Mouse (Mus musculus) liver, adult 2 months (tissue): Measurements from ENCODE around the gene Hist1h3h. TPM values are rescaled to one million over a fixed set of nuclear protein-coding genes. Genes with fewer than 3 reads are reported as not detected.
"Not testable (repeated sequence)": the region's sequence is repeated elsewhere in the genome, so short reads cannot be mapped to it uniquely, and the experiment has no call there.

Experiments
- DNase-seq: peaks from one replicate; pipeline ENCODE4 v3.0.0-alpha.2; 2011; ENCODE audit warnings: low read depth, low spot score; ENCODE audit errors: extremely low read depth
- H3K27ac ChIP-seq: fragments of 200-500 bp; replicated peaks from 2 replicates; pipeline ENCODE4 v1.5.1; 2012; ENCODE audit warnings: low read depth, mild to moderate bottlenecking, control low read depth, inconsistent platforms, low read length; ENCODE audit not compliant: insufficient read depth
- H3K27me3 ChIP-seq: fragments of 200-500 bp; 2 replicates; pipeline ENCODE4 v1.6.1; 2012; ENCODE audit warnings: mild to moderate bottlenecking, moderate library complexity, low read length, inconsistent platforms; ENCODE audit not compliant: control insufficient read depth, insufficient read depth
- H3K36me3 ChIP-seq: fragments of 200-500 bp; 2 replicates; pipeline ENCODE4 v1.6.1; 2012; ENCODE audit warnings: low read length, inconsistent platforms; ENCODE audit not compliant: control insufficient read depth, insufficient read depth
- H3K4me1 ChIP-seq: fragments of 200-500 bp; 2 replicates; pipeline ENCODE4 v1.6.1; 2011; ENCODE audit warnings: low read length; ENCODE audit not compliant: control insufficient read depth, insufficient read depth
- H3K4me3 ChIP-seq: fragments of 200-500 bp; 2 replicates; pipeline ENCODE4 v1.5.1; 2011; ENCODE audit warnings: low read depth, mild to moderate bottlenecking, control low read depth, low read length, moderate library complexity; ENCODE audit not compliant: insufficient read depth
- H3K79me2 ChIP-seq: fragments of 200-500 bp; 2 replicates; pipeline ENCODE4 v1.6.1; 2012; ENCODE audit warnings: inconsistent platforms, mild to moderate bottlenecking, low read length, moderate library complexity; ENCODE audit not compliant: control insufficient read depth, insufficient read depth
- H3K9ac ChIP-seq: fragments of 200-500 bp; 2 replicates; pipeline ENCODE4 v1.6.1; 2012; ENCODE audit warnings: low read depth, mild to moderate bottlenecking, control low read depth, inconsistent platforms, low read length
- CTCF ChIP-seq: fragments of 200-500 bp; IDR thresholded peaks from 2 replicates; pipeline ENCODE4 v1.5.1; 2011; ENCODE audit warnings: low read depth, low read length, control low read depth
- POLR2A ChIP-seq: fragments of 200-500 bp; IDR thresholded peaks from 2 replicates; pipeline ENCODE4 v1.6.1; 2011; ENCODE audit warnings: low read length, control low read depth; ENCODE audit not compliant: insufficient read depth; ENCODE audit errors: extremely low read depth
- WGBS: fragments of 180-500 bp; shearing (Covaris S2); methylation state at CpG from one replicate; pipeline ENCODE4 v1.1.7; 2018; 5-methylcytosine and 5-hydroxymethylcytosine counted together
- polyA plus RNA-seq: library from polyadenylated mRNA; depleted of rRNA; stranded (reverse); fragments of >200 nt; gene quantifications from 2 replicates; pipeline ENCODE4 v1.2.3, GENCODE M21; 2012
- total RNA-seq: library from RNA; depleted of rRNA; stranded (reverse); fragments of >200 nt; gene quantifications from 2 replicates; pipeline ENCODE4 v1.2.3, GENCODE M21; 2014

Hist1h3h gene
- total and polyA plus RNA-seq, 2 experiments, result 24.2 TPM; not detected in 1

DNA sequence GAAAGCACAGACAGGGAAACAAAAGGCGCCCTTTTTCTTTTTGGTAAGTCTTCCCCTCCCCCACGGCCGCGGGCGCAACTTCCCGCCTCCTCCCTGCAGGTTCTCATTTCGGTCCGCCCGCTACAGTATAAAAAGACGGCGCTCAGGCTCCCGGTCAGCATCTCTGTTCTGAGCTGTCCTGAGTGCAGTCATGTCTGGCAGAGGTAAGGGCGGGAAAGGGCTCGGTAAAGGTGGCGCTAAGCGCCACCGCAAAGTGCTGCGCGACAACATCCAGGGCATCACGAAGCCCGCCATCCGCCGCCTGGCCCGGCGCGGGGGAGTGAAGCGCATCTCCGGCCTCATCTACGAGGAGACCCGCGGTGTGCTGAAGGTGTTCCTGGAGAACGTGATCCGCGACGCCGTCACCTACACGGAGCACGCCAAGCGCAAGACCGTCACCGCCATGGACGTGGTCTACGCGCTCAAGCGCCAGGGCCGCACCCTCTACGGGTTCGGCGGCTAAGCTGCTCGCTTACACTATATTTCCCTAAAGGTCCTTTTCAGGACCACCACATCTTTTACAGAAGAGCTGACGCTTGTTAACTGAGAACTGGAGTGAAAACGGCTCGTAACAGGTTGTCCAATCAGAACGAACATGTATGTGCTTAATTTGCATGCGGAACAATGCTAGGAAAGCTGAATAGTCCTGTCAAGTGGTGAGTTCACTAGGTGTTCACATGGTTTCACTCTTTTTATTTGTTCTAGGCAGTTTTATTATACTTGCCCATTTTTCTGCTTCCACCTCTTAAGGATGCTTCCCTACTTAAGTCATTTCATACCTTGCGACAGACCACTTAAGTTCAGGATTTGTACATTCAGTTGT, 17.7 kb downstream of the Hist1h3h start, which contains the start of gene Hist1h4j:
Gene Hist1h4j, plus strand, starts transcription at position 159 of the 862 bp plus-strand sequence.
- peak within 1 kb of the TSS; percentile 93 for H3K4me3 ChIP-seq
- H3K27me3 ChIP-seq, H3K79me2 ChIP-seq, H3K4me1 ChIP-seq, H3K36me3 ChIP-seq: not testable (repeated sequence)
- 2% methylated on average over 47 of the region's 56 CpGs for WGBS
- 0 out of 2 replicates have a peak within 1 kb of the TSS, but pooled peaks have one; percentile 12 for H3K27ac ChIP-seq
- peak; percentile 38 for DNase-seq
- H3K9ac ChIP-seq, result peak within 1 kb of the TSS; percentile 57
- peak; percentile 70 for TF ChIP-seq POLR2A

DNA sequence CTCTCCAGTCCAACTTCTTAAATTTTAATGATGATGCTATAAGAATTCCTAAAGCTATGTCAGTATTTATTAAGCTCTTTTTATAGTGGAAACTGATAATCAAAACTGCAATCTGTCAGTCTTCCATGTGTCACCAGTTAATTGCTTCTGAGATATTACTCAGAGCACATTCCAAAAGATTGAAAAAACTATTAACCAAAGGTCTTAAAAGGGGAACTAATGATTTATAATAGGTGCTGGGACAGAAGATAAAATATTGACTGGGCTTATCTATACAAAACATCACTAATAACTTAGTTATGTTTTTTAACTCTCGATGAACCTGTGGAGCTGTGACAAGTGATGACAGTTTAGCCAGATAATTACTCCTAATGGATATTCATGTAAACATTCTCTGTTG, 27.5 kb downstream of the Hist1h3h start:
- WGBS, result 84% methylated on average over 1 of the region's 1 CpGs
- Histone ChIP-seq H3K9ac (no peak overlapping the region), H3K27me3 (no peaks in the 10 kb centered on the region), H3K36me3 (peaks cover 2% of the 10 kb centered on the region; the same call in 1 of the 2 replicates), H3K79me2 (no peaks in the 10 kb centered on the region; the same call in 1 of the 2 replicates), H3K4me3 (no peak overlapping the region), H3K4me1 (peaks cover 3% of the 10 kb centered on the region), H3K27ac (no peak overlapping the region)
- no peak for TF ChIP-seq CTCF
- TF ChIP-seq POLR2A, result no peak
- DNase-seq, result no peak

DNA sequence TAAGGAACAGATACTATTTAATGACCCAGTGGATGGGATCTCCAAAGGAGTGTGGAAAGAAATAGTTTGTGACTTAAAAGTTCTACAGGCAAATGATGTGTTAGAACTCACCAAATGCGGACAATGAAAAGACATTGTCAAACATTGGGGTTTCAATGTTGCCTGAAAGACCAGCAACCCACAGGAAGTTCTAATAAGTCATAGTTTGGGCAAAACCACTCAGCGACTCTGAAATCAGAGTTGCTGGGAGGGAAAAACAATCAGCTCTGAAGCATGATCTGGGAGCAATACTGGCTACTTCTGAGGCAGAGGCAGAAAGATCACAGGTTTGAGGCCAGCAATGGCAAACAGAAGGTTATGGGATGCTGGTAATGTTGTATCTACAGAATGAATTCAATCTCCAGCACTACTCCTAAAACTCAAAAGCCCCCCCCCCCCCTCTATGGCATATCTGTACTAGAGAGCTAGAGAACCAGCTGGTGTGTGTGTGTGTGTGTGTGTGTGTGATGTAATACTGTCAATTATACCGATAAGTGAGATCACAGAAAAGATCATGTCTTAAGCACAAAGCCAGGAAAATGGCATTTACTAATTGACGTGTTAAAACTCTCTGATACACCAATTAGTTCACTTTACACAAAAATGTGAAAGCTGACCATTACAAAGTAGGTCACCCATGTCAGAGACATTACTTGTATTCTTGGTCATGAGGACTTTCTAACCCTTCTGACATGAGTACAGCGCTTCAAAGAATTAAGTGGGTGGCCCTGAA, 32.1 kb downstream of the Hist1h3h start:
- peaks cover 6% of the 10 kb centered on the region for H3K4me1 ChIP-seq
- H3K4me3 ChIP-seq, result peak overlapping the region; percentile 55
- H3K9ac ChIP-seq, result peak overlapping the region; percentile 28
- peaks cover 2% of the 10 kb centered on the region; the same call in 1 of the 2 replicates for H3K36me3 ChIP-seq
- H3K27ac ChIP-seq, result no peak overlapping the region
- 13% methylated on average over 5 of the region's 5 CpGs for WGBS
- H3K27me3 ChIP-seq, result no peaks in the 10 kb centered on the region
- H3K79me2 ChIP-seq, result no peaks in the 10 kb centered on the region; the same call in 1 of the 2 replicates
- no peak for TF ChIP-seq POLR2A
- TF ChIP-seq CTCF, result no peak
- no peak for DNase-seq

DNA sequence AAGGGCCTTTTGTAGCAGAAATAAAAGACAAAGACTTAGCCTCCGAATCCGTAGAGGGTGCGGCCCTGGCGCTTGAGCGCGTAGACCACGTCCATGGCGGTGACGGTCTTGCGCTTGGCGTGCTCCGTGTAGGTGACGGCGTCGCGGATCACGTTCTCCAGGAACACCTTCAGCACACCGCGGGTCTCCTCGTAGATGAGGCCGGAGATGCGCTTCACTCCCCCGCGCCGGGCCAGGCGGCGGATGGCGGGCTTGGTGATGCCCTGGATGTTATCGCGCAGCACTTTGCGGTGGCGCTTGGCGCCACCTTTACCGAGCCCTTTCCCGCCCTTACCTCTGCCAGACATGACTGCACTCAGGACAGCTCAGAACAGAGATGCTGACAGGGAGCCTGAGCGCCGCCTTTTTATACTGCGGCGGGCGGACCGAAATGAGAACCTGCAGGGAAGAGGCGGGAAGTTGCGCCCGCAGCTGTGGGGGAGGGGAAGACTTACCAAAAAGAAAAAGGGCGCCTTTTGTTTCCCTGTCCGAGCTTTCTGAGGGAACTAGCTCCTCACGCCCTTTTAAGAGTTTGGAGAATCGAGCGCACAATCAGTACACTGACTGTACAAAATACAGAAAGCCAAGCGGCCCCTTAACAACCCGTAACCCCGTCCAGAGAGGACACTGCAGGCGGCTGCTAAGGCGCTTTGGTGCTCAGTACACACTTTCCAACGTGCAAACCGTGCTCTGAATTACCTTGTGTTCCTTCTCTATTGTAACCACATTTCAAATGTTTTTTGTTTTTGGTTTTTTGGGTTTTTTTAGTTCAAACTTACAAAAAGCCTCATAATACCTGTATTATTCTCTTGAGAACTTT, 32.9 kb downstream of the Hist1h3h start, which contains the start of gene Hist1h4k:
Gene Hist1h4k, minus strand, starts transcription at position 347 of the 859 bp plus-strand sequence.
- not testable (repeated sequence) for H3K4me1 ChIP-seq, H3K36me3 ChIP-seq, H3K79me2 ChIP-seq, H3K27ac ChIP-seq, H3K27me3 ChIP-seq
- Histone ChIP-seq H3K4me3 (peak within 1 kb of the TSS; percentile 55), H3K9ac (peak within 1 kb of the TSS; percentile 50)
- WGBS, result under 1% methylated on average over 51 of the region's 56 CpGs
- peak; percentile 29 for DNase-seq
- TF ChIP-seq POLR2A, result peak; percentile 64; the same call in 1 of the 2 replicates

DNA sequence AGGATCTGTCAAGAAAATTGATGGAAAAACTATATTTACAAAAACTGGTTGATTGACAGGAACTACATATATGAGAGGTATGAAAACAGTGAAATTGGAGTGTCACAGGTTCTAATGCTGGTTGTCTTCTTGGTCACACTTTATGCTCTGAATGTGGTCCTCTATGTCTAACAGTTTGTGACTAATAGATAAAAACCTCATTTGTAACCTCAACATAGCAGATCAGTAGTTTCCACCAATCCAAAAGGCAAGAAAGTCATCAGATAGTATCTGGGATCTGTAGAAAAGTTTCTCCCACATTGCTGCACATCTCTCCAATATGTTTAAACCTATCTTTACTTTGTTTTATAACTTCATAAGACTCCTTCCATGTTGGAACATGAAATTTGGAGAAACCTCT, 34.0 kb downstream of the Hist1h3h start:
- TF ChIP-seq CTCF (no peak), POLR2A (no peak)
- Histone ChIP-seq H3K4me1 (peaks cover 7% of the 10 kb centered on the region), H3K27ac (no peak overlapping the region), H3K9ac (no peak overlapping the region), H3K36me3 (peaks cover 2% of the 10 kb centered on the region; the same call in 1 of the 2 replicates), H3K79me2 (no peaks in the 10 kb centered on the region; the same call in 1 of the 2 replicates), H3K27me3 (no peaks in the 10 kb centered on the region), H3K4me3 (no peak overlapping the region)
- DNase-seq, result no peak
